Mouse (Mus musculus) E14TG2a.4 (cell line): Measurements from ENCODE around the gene Slc35a5.

Experiments
- CTCF ChIP-seq: conservative IDR thresholded peaks from 2 replicates; pipeline ENCODE4 v1.5.1; 2014; ENCODE audit warnings: low read length
- NANOG ChIP-seq: IDR thresholded peaks from 2 replicates; pipeline ENCODE4 v1.6.1; 2014; ENCODE audit warnings: borderline replicate concordance, low read length, mixed read lengths

DNA sequence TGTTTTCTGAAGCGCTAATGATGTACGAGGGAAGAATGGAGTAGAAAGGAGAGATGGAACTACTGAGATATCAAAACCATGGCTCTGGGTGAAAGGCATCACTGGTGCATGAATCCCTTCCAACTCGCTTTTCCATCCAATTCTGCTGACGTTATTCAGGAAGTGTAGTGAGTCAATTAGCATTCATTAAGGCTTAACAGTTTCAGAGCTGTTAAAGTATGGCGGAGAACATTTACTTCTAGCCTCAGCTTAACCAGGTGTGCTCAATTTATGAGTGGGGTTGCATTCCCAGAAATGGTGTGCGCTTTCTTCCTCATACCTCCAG lies 59.7 kb downstream of the Slc35a5 start:
- TF ChIP-seq CTCF (no peak), NANOG (no peak)
